Mouse (Mus musculus) megakaryocyte, adult 5-6 weeks (primary cell): ENCODE data around the gene Naa35. TPM values are rescaled to one million over a fixed set of nuclear protein-coding genes. Genes with fewer than 3 reads are reported as not detected.

Source experiments
- ATAC-seq: 2 replicates; pipeline ENCODE4 v1.8.0; 2016; ENCODE audit warnings: mild to moderate bottlenecking, inconsistent platforms; ENCODE audit not compliant: poor library complexity, severe bottlenecking
- total RNA-seq, 2 experiments: library from RNA; stranded (forward) in 1 of 2; stranded (reverse) in 1 of 2; fragments of 153-499, 151-499 nt in 1 of 2; fragments of 221-1000, 200-1000 nt in 1 of 2; gene quantifications; 2 replicates each; pipeline versions ENCODE4 v1.2.3 to v1.2.4; 2015 to 2017

The Naa35 gene
- total RNA-seq, 2 experiments from 2014 or later: 30.4 to 76.1 TPM

- ATAC-seq: peak; percentile 81
These were observed 83.5 kb downstream of the Naa35 start for GRCm38 (mm10) chr13:59668501-59669093.

GRCm38 (mm10) chr13:59669946-59670345 lies 84.9 kb downstream of the Naa35 start:
- ATAC-seq: no peak

- no peak for ATAC-seq
These were observed 86.5 kb downstream of the Naa35 start for GRCm38 (mm10) chr13:59671521-59671920.

- ATAC-seq: no peak
These were observed 87.2 kb downstream of the Naa35 start for GRCm38 (mm10) chr13:59672248-59672647.

GRCm38 (mm10) chr13:59673597-59673996 lies 88.5 kb downstream of the Naa35 start:
- ATAC-seq: no peak

- ATAC-seq: no peak
These were observed 89.2 kb downstream of the Naa35 start for GRCm38 (mm10) chr13:59674215-59674614.

GRCm38 (mm10) chr13:59674761-59675150 lies 89.7 kb downstream of the Naa35 start:
- peak; percentile 14; the same call in 1 of the 2 replicates for ATAC-seq

GRCm38 (mm10) chr13:59675151-59676011 lies 90.3 kb downstream of the Naa35 start, which contains the start of gene Golm1:
Golm1 (minus strand) TSS chr13:59675811.
- ATAC-seq: peak; percentile 72

- peak; percentile 75 for ATAC-seq
These were observed 91.5 kb downstream of the Naa35 start for GRCm38 (mm10) chr13:59676316-59677229.

- no peak for ATAC-seq
These were observed 94.2 kb downstream of the Naa35 start for GRCm38 (mm10) chr13:59679306-59679705.

- ATAC-seq: no peak
These were observed 94.8 kb downstream of the Naa35 start for GRCm38 (mm10) chr13:59679908-59680307.

GRCm38 (mm10) chr13:59682629-59683028 lies 97.6 kb downstream of the Naa35 start:
- ATAC-seq: no peak

- ATAC-seq: no peak
These were observed 100.2 kb downstream of the Naa35 start for GRCm38 (mm10) chr13:59685236-59685635.

Other genes with a start within 250 kb of the Naa35 start
- gene Agtpbp1, start within 50 bp of the Naa35 start, total RNA-seq (2015): 64.5 and 71.4 TPM in 2 replicates
- 73.0 and 106 TPM in 2 replicates for gene Agtpbp1, start within 50 bp of the Naa35 start, total RNA-seq (2017)
- gene Golm1, start 90.6 kb downstream of the Naa35 start, total RNA-seq (2015): 17.0 and 24.1 TPM in 2 replicates
- 30.2 and 42.0 TPM in 2 replicates for gene Golm1, start 90.6 kb downstream of the Naa35 start, total RNA-seq (2017)
- gene 4921517D22Rik, start 108.8 kb downstream of the Naa35 start, total RNA-seq (2015): not detected in 2 replicates
- not detected in 2 replicates for gene 4921517D22Rik, start 108.8 kb downstream of the Naa35 start, total RNA-seq (2017)
- gene Spata31d1a, start 125.1 kb downstream of the Naa35 start, total RNA-seq (2015): 0.04 and 0.78 TPM in 2 replicates
- gene Spata31d1a, start 125.1 kb downstream of the Naa35 start, total RNA-seq (2017): not detected in 2 replicates
- not detected in 2 replicates for gene Spata31d1b, start 127.0 kb downstream of the Naa35 start, total RNA-seq (2015)
- gene Spata31d1b, start 127.0 kb downstream of the Naa35 start, total RNA-seq (2017): not detected in 2 replicates
- gene Spata31d1d, start 146.5 kb downstream of the Naa35 start, total RNA-seq (2015): not detected in 2 replicates
- not detected in 2 replicates for gene Spata31d1d, start 146.5 kb downstream of the Naa35 start, total RNA-seq (2017)
- not detected in 2 replicates for gene 1700014D04Rik, start 161.5 kb downstream of the Naa35 start, total RNA-seq (2015)
- gene 1700014D04Rik, start 161.5 kb downstream of the Naa35 start, total RNA-seq (2017): 0.04 TPM in 1 of 2 replicates, not detected in the other
- gene Isca1, start 184.6 kb downstream of the Naa35 start, total RNA-seq (2015): 39.7 and 41.7 TPM in 2 replicates
- 19.2 and 21.3 TPM in 2 replicates for gene Isca1, start 184.6 kb downstream of the Naa35 start, total RNA-seq (2017)
- not detected in 2 replicates for gene Gm49354, start 197.0 kb downstream of the Naa35 start, total RNA-seq (2015)
- not detected in 2 replicates for gene Gm49354, start 197.0 kb downstream of the Naa35 start, total RNA-seq (2017)
- gene Tut7, start 237.9 kb downstream of the Naa35 start, total RNA-seq (2015): 95.1 and 97.1 TPM in 2 replicates
- 177 and 194 TPM in 2 replicates for gene Tut7, start 237.9 kb downstream of the Naa35 start, total RNA-seq (2017)